Mouse (Mus musculus): ENCODE results near the gene Trp63.
"Not testable (repeated sequence)": the region's sequence is repeated elsewhere in the genome, so short reads cannot be mapped to it uniquely, and the experiment has no call there.

Gene Trp63

GRCm38 (mm10) chr16:25683531-25684248 is at the start of gene Trp63:
Trp63 (plus strand) TSS chr16:25683763.
- no peak for DNase-seq (ENCODE audit: low spot score in 2 of 2)

GRCm38 (mm10) chr16:25644716-25645115 is 38.8 kb upstream of the Trp63 start:
- DNase-seq (ENCODE audit: low spot score in 2 of 2): not testable (repeated sequence)

GRCm38 (mm10) chr16:25660510-25661235 is 22.9 kb upstream of the Trp63 start:
- no peak for DNase-seq (ENCODE audit: low spot score in 2 of 2)

- DNase-seq (ENCODE audit: low spot score in 2 of 2): no peak
Observed at GRCm38 (mm10) chr16:25663116-25663515, 20.4 kb upstream of the Trp63 start.

GRCm38 (mm10) chr16:25673861-25674440 is 9.6 kb upstream of the Trp63 start:
- no peak for DNase-seq (ENCODE audit: low spot score in 2 of 2)

GRCm38 (mm10) chr16:25680369-25680768 is 3.2 kb upstream of the Trp63 start:
- no peak for DNase-seq (ENCODE audit: low spot score in 2 of 2)

GRCm38 (mm10) chr16:25682533-25682932 is 1.0 kb upstream of the Trp63 start:
- no peak for DNase-seq (ENCODE audit: low spot score in 2 of 2)

GRCm38 (mm10) chr16:25684572-25684971 is 1.0 kb downstream of the Trp63 start:
- no peak for DNase-seq (ENCODE audit: low spot score in 2 of 2)

- no peak for DNase-seq (ENCODE audit: low spot score in 2 of 2)
Observed at GRCm38 (mm10) chr16:25690612-25691011, 7.0 kb downstream of the Trp63 start.

GRCm38 (mm10) chr16:25701252-25701651 is 17.7 kb downstream of the Trp63 start:
- no peak for DNase-seq (ENCODE audit: low spot score in 2 of 2)

- DNase-seq (ENCODE audit: low spot score in 2 of 2): no peak
Observed at GRCm38 (mm10) chr16:25706260-25706659, 22.7 kb downstream of the Trp63 start.

GRCm38 (mm10) chr16:25715790-25716189 is 32.2 kb downstream of the Trp63 start:
- DNase-seq (ENCODE audit: low spot score in 2 of 2): no peak

- no peak for DNase-seq (ENCODE audit: low spot score in 2 of 2)
Observed at GRCm38 (mm10) chr16:25723131-25723530, 39.6 kb downstream of the Trp63 start.

GRCm38 (mm10) chr16:25727001-25727400 is 43.4 kb downstream of the Trp63 start:
- no peak for DNase-seq (ENCODE audit: low spot score in 2 of 2)

- DNase-seq (ENCODE audit: low spot score in 2 of 2): no peak
Observed at GRCm38 (mm10) chr16:25727957-25728506, 44.5 kb downstream of the Trp63 start.

GRCm38 (mm10) chr16:25736912-25737311 is 53.3 kb downstream of the Trp63 start:
- no peak for DNase-seq (ENCODE audit: low spot score in 2 of 2)

- no peak for DNase-seq (ENCODE audit: low spot score in 2 of 2)
Observed at GRCm38 (mm10) chr16:25737623-25738050, 54.1 kb downstream of the Trp63 start.

- no peak for DNase-seq (ENCODE audit: low spot score in 2 of 2)
Observed at GRCm38 (mm10) chr16:25746807-25747206, 63.2 kb downstream of the Trp63 start.

GRCm38 (mm10) chr16:25751866-25752265 is 68.3 kb downstream of the Trp63 start:
- no peak for DNase-seq (ENCODE audit: low spot score in 2 of 2)

GRCm38 (mm10) chr16:25758108-25758507 is 74.5 kb downstream of the Trp63 start:
- no peak for DNase-seq (ENCODE audit: low spot score in 2 of 2)

- DNase-seq (ENCODE audit: low spot score in 2 of 2): no peak
Observed at GRCm38 (mm10) chr16:25765549-25765948, 82.0 kb downstream of the Trp63 start.

GRCm38 (mm10) chr16:25774611-25775010 is 91.0 kb downstream of the Trp63 start:
- DNase-seq (ENCODE audit: low spot score in 2 of 2): no peak
